Mouse (Mus musculus) ES-E14 (cell line): ENCODE data around the gene Trpm8. TPM values are rescaled to one million over a fixed set of nuclear protein-coding genes. Genes with fewer than 3 reads are reported as not detected.

ENCODE experiments used
- DNase-seq: peaks from one replicate; pipeline ENCODE4 v3.0.0-alpha.2; 2013; ENCODE audit warnings: low read depth, low spot score
- H3K27ac ChIP-seq: 2 replicates; pipeline ENCODE4 v1.5.1; 2012; ENCODE audit warnings: low read depth, mild to moderate bottlenecking, low read length, moderate library complexity, mixed read lengths; ENCODE audit not compliant: poor library complexity, insufficient read depth, severe bottlenecking
- H3K36me3 ChIP-seq: 2 replicates; pipeline ENCODE4 v1.6.1; 2012; ENCODE audit warnings: mild to moderate bottlenecking, low read length, moderate library complexity, mixed read lengths; ENCODE audit not compliant: control insufficient read depth, poor library complexity, insufficient read depth, severe bottlenecking
- H3K4me1 ChIP-seq, 2 experiments: fragments of 150-350 bp in 1 of 2; sonication (generic) in 1 of 2; 2 replicates each; pipeline ENCODE4 v1.6.1; 2012; ENCODE audit warnings: low read length in 2 of 2, mild to moderate bottlenecking in 1 of 2, mixed read lengths in 1 of 2; ENCODE audit not compliant: control insufficient read depth in 2 of 2, insufficient read depth in 2 of 2, poor library complexity in 1 of 2
- H3K4me3 ChIP-seq, 2 experiments: fragments of 150-350 bp in 1 of 2; sonication (generic) in 1 of 2; 2 replicates each; pipeline ENCODE4 v1.5.1; 2012; ENCODE audit warnings: low read length in 2 of 2, low read depth in 1 of 2, mild to moderate bottlenecking in 1 of 2, mixed read lengths in 1 of 2; ENCODE audit not compliant: insufficient read depth in 1 of 2, poor library complexity in 1 of 2, severe bottlenecking in 1 of 2
- H3K9ac ChIP-seq: 2 replicates; pipeline ENCODE4 v1.6.1; 2012; ENCODE audit warnings: low read depth, mild to moderate bottlenecking, low read length, mixed read lengths; ENCODE audit not compliant: poor library complexity, insufficient read depth, severe bottlenecking
- H3K9me3 ChIP-seq: fragments of 150-350 bp; sonication (generic); 2 replicates; pipeline ENCODE4 v1.6.1; 2012; ENCODE audit warnings: low read depth, mild to moderate bottlenecking, low read length; ENCODE audit not compliant: control insufficient read depth, insufficient read depth
- CHD2 ChIP-seq: IDR thresholded peaks from 2 replicates; pipeline ENCODE4 v1.6.1; 2014; ENCODE audit warnings: mild to moderate bottlenecking, low read depth, low read length, inconsistent platforms
- HCFC1 ChIP-seq: IDR thresholded peaks from 2 replicates; pipeline ENCODE4 v1.6.1; 2012; ENCODE audit warnings: low read length, inconsistent platforms, borderline replicate concordance; ENCODE audit not compliant: insufficient read depth
- MAFK ChIP-seq: IDR thresholded peaks from 2 replicates; pipeline ENCODE4 v1.6.1; 2014; ENCODE audit warnings: mild to moderate bottlenecking, low read depth, low read length, inconsistent platforms; ENCODE audit not compliant: insufficient read depth
- ZC3H11A ChIP-seq: IDR thresholded peaks from 2 replicates; pipeline ENCODE4 v1.6.1; 2012; ENCODE audit warnings: low read depth, mild to moderate bottlenecking, inconsistent platforms, low read length, borderline replicate concordance
- ZNF384 ChIP-seq: IDR thresholded peaks from 2 replicates; pipeline ENCODE4 v1.6.1; 2012; ENCODE audit warnings: low read depth, low read length, inconsistent platforms
- in situ Hi-C, 2 experiments: fragments of 600-800 bp; cut with MboI; formaldehyde crosslinking; loops; one replicate each; pipeline ENCODE4 v1.15.1; 2025; ENCODE audit warnings: low sequenced_read_pairs in 2 of 2, inconsistent platforms in 1 of 2; ENCODE audit not compliant: unreplicated experiment in 2 of 2
- total RNA-seq: library from RNA; depleted of rRNA; stranded (reverse); fragments of 300-350 nt; gene quantifications from 2 replicates; pipeline ENCODE4 v1.2.3, GENCODE M21; 2012

Trpm8 gene
- total RNA-seq, 1 experiment, result 0.04 TPM

DNA sequence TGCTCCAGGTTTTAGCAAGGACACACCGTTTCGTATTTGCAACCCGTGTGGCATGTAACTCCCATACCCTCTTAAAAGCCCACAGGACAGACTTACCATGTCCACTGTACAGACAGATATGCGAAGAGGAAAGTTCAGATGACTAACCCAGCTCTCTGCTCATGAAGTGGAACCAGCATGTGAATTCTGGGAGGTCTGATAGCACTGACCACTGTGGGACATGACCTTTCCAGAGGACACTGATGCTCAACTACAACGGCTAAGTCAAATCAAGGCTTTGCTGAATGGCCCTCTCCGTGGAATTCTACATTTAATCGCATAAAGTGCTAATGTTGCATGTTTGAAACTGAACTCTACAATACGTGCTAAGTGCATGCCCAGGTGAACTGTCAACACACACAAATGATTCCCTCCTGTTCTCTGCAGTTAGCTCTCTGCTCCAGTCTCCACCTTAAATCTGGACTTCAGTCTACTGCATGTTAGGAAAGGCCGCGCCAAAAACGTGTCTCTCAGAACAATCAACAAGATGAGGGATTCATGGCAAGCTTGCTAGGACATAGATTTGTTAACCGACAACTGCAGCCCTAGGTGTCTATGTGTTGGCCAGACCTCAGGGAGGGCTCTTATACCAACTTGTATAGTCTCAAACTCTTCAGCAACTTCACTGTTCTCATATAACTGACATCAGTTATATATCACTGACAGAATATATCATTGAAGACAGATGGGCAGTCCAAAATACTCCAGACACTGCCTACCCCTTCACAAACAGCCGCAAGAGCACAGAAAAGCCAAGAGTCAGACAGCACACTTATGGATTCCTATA is 1.6 kb upstream of the Trpm8 start:
- H3K4me3 ChIP-seq, result peak overlapping the region; percentile 87 to 89
- no peak for DNase-seq
- peaks cover 45% of the 10 kb centered on the region for H3K36me3 ChIP-seq
- peak overlapping the region; percentile 93; the same call in 1 of the 2 replicates for H3K9ac ChIP-seq
- H3K9me3 ChIP-seq, result 0 out of 2 replicates have a peak, but pooled peaks cover 2% of the 10 kb centered on the region
- TF ChIP-seq MAFK (no peak), ZNF384 (no peak), ZC3H11A (no peak)
- in situ Hi-C loops, result no loop called here
- no peak overlapping the region for H3K27ac ChIP-seq
- peaks cover 4 to 6% of the 10 kb centered on the region in 2 experiments; a peak in 2 of 4 replicates for H3K4me1 ChIP-seq

DNA sequence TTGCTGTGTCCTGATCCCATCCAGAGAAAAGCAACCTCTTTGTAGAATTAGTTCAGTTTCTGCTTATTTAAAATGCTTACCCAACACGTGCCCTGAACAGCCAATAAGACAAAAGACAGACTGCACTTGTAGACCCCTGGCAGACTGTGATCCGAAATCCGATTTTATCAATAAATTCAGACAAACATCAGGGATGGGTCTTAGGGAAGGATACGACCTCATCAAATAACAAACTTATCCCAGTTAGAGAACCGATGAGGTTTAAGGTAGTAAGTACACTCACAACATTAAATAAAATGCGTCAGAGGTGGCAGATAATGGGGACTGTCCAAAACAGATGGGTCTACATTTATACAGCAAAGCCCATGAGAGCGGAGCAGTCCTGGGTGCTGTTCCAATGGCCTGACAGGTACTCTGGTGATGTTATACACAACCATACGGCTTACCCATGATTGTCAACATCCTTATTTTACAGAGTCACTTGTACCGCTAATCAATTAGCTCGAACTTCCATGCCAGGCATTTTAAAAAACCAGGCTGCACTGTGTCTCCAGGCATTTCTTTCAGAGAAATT is 850 bp upstream of the Trpm8 start:
- in situ Hi-C loops, result no loop called here
- DNase-seq, result no peak
- Histone ChIP-seq H3K9ac (peak overlapping the region; percentile 93), H3K36me3 (peaks cover 39% of the 10 kb centered on the region), H3K9me3 (no peaks in the 10 kb centered on the region), H3K27ac (no peak overlapping the region), H3K4me3 (peak overlapping the region; percentile 87 to 89), H3K4me1 (peaks cover 4 to 6% of the 10 kb centered on the region in 2 experiments; a peak in 2 of 4 replicates)
- no peak for TF ChIP-seq ZC3H11A
- no peak for TF ChIP-seq CHD2
- TF ChIP-seq HCFC1, result no peak
- TF ChIP-seq ZNF384, result no peak
- no peak for TF ChIP-seq MAFK

DNA sequence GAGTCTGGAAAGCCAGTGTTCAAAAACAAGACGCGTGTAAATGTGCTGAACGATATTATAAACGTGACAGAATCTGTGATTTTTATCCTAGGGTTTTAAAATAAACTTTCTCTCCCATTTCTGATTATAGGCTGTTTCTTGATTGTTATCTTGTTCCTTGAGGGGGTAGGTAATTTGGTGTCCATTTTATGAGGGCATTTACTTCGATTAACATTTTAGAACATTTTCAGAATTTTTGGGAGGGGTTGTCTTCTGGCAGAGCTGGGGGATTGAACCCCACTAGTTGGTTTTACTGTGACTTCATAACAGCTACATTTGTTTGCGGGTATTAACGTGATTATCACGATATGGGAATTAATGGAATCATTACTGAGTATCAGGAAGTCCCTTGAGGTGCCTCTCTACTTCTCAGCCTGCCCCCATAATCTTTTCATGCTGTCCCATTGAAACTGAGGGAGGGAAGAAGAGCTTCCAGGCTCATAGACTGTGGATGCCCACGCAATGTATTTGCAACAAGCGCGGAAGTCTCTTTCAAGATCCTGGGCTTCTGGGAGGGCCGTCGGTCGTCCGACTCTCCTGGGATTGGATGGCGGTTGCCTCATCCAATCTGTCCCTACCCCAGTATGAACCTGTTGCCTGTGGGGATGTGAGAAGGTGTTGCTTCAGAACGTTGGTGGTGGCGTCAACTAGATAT is 504 bp downstream of the Trpm8 start:
- in situ Hi-C loops, result no loop called here
- DNase-seq, result no peak
- H3K4me1 ChIP-seq, result peaks cover 4 to 6% of the 10 kb centered on the region in 2 experiments; a peak in 2 of 4 replicates
- H3K9ac ChIP-seq, result no peak overlapping the region
- H3K36me3 ChIP-seq, result peaks cover 26% of the 10 kb centered on the region
- TF ChIP-seq MAFK (no peak), HCFC1 (0 out of 2 replicates have a peak, but pooled peaks have one; percentile 10)
- H3K27ac ChIP-seq, result no peak overlapping the region
- peak overlapping the region in 1 of 2 experiments; percentile 87; a peak in 2 of 4 replicates for H3K4me3 ChIP-seq
- no peaks in the 10 kb centered on the region for H3K9me3 ChIP-seq

DNA sequence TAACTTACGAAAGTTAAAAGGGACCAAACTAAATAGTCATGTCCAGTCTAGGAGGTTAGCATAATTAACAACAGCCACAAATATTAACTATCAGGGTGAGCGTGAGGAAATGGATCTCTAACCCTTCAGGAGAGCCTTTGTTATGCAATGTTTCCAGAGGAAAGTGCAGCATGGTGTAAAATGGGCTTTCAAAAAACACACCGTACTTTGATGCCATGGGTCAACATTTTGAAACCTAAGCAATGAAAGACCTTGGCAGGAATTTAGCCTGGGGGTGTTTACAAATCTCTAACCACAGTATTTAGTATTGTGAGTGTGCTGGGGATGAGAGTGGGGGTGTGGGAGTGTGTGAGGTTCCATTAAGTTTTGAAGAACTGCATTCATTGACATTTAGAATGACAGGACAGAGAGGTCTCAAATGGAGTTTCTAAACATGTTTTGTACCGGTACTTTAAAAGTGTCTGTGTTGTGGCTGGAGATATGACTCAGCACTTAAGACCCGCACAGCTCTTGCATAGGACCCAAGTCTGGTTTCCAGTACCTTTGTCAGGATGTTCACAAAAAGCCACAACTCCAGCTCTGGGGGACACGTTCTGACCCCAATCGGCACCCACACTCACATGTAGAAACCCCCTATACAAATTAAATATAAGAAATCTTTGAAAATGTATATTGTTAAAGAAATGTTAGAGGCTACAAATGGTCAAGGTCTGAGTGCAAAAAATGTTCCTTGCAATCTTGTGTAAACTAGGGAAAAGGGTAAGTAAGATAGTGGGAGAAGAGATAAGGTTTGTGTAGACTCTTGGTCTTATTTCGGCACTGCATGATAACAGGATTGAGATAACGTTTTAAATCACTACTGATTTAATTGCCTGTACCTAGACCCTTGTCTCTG is 1.9 kb downstream of the Trpm8 start:
- no peak overlapping the region for H3K4me3 ChIP-seq

More for the DNA sequence above, 1.9 kb downstream of the Trpm8 start:
- peaks cover 4% of the 10 kb centered on the region in 2 experiments; a peak in 2 of 4 replicates for H3K4me1 ChIP-seq
- 0 out of 2 replicates have a peak, but pooled peaks have one; percentile 37 for TF ChIP-seq MAFK
- no peak for TF ChIP-seq ZC3H11A
- H3K9ac ChIP-seq, result no peak overlapping the region
- H3K27ac ChIP-seq, result no peak overlapping the region
- no peak for DNase-seq
- peaks cover 14% of the 10 kb centered on the region for H3K36me3 ChIP-seq
- no peaks in the 10 kb centered on the region for H3K9me3 ChIP-seq
- in situ Hi-C loops, result no loop called here
